Mouse (Mus musculus): ENCODE data around the gene Gm28043. TPM values are rescaled to one million over a fixed set of nuclear protein-coding genes. Genes with fewer than 3 reads are reported as not detected.

The Gm28043 gene
- polyA plus RNA-seq, 1 experiment from 2014 or later: 2.8 TPM

DNA sequence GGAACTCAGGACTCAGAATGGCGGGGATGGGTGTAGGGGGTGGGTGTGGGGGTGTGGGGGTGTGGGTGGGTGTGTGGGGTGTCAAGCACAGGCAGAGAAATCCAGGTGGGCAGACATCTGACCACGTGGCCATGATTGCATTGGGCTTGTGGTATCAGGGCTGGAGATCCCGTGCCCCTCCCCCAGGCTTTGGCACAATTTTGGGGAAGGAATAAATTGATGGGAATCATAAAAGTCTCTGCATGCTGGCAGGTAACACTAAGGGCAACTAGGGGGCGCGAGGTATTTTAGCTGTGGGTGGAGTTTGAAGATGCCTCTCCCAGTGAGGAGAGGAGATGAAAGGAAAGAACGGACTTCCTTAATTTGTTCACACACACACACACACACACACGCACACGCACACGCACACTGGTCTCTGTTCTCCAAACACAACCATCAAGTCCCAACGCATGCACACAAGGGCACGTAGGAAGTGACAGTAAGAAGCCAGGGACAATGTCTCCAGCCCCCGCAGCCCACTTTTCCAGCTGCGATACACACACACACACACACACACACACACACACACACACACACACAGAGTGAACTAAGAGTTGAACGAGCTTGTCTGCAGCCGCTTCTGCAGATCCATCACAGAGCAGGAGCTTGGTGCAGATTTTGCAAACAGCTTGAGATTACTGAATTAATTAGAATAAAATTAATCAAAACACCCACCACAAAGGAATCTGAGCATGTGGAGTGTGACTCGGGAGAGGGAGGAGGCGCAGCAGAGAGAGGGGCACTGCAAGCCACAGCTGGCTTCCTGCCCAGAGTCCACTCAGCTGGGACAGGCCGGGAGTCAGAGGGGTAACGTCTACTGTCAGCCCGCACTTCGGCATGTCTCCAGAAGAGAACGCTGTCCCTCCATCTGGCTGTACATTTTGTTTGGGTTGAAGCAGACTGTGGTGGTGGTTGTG, 123.5 kb downstream of the Gm28043 start:
- no peaks in the 10 kb centered on the region for H3K9me3 ChIP-seq
- H3K4me1 ChIP-seq: peaks cover 18% of the 10 kb centered on the region
- H3K27ac ChIP-seq: no peak overlapping the region
- peak; percentile 83; the same call in 1 of the 2 replicates for ATAC-seq (ENCODE audit: borderline replicate concordance, extremely low read depth, low FRiP score, low TSS enrichment)
- WGBS: 24% methylated on average over 21 of the region's 22 CpGs
- H3K36me3 ChIP-seq: no peaks in the 10 kb centered on the region
- H3K4me2 ChIP-seq: peak overlapping the region; percentile 43
- no peak overlapping the region for H3K9ac ChIP-seq
- no peaks in the 10 kb centered on the region for H3K27me3 ChIP-seq
- H3K4me3 ChIP-seq: peak overlapping the region; percentile 3; the same call in 1 of the 2 replicates

DNA sequence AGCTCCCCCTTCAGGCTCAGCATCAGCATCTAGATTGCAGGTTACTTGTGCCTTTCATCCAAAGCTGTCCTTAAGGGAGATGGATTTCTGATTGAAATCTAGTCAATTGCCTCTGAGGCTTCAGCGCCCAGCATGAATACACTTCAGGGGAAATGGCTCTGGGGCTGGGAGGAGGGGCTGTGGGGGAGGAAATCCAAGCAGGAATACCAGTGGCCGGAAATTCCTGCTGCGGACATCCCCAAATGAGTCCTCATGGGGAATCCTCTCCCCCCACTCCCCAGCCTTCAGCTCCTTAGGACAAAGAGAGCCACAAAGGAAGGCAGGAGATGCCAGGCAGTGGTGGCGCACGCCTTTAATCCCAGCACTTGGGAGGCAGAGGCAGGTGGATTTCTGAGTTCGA, 132.8 kb downstream of the Gm28043 start:
- Histone ChIP-seq H3K27me3 (no peaks in the 10 kb centered on the region; the same call in 1 of the 2 replicates), H3K27ac (no peak overlapping the region), H3K9me3 (no peaks in the 10 kb centered on the region), H3K4me2 (no peak overlapping the region), H3K36me3 (no peaks in the 10 kb centered on the region), H3K4me3 (no peak overlapping the region), H3K9ac (no peak overlapping the region), H3K4me1 (0 out of 2 replicates have a peak, but pooled peaks cover 8% of the 10 kb centered on the region)
- no peak for ATAC-seq (ENCODE audit: borderline replicate concordance, extremely low read depth, low FRiP score, low TSS enrichment)
- WGBS: 65% methylated on average over 6 of the region's 6 CpGs

Small RNAs within 50 kb of the gene (microRNA-seq; reads per million reads assigned to microRNA genes)
- gene Mir7667: not detected

Other genes starting within 250 kb of the Gm28043 start
- 16.3 and 17.2 TPM in 2 replicates for gene Pim1, start 124.1 kb upstream of the Gm28043 start, polyA plus RNA-seq (2015; fragmentation: Nextera tagmentation; extraction: Ambion mirVana)
- not detected in 2 replicates for gene Gm17657, start 65.2 kb upstream of the Gm28043 start, polyA plus RNA-seq (2015; fragmentation: Nextera tagmentation; extraction: Ambion mirVana)
- gene Tbc1d22b, start 65.1 kb upstream of the Gm28043 start, polyA plus RNA-seq (2015; fragmentation: Nextera tagmentation; extraction: Ambion mirVana): 14.8 and 15.6 TPM in 2 replicates
- 0.75 and 1.4 TPM in 2 replicates for gene Tmem217, start 62.5 kb upstream of the Gm28043 start, polyA plus RNA-seq (2015; fragmentation: Nextera tagmentation; extraction: Ambion mirVana)
- gene Rnf8, start 86 bp upstream of the Gm28043 start, polyA plus RNA-seq (2015; fragmentation: Nextera tagmentation; extraction: Ambion mirVana): 74.1 and 80.2 TPM in 2 replicates
- gene Cmtr1, start 45.7 kb downstream of the Gm28043 start, polyA plus RNA-seq (2015; fragmentation: Nextera tagmentation; extraction: Ambion mirVana): 119 and 122 TPM in 2 replicates
- 14.3 and 14.6 TPM in 2 replicates for gene Ccdc167, start 102.2 kb downstream of the Gm28043 start, polyA plus RNA-seq (2015; fragmentation: Nextera tagmentation; extraction: Ambion mirVana)

All from lung, embryonic 15.5 days (tissue).